8 mouse cellular contexts compared by ENCODE assay signal in genomic region chr7:92964754-92965501, GRCm38 (mm10).
DNase-seq lines count a peak whose midpoint lies in the region; ATAC-seq lines count a peak whose summit lies in the region.

No protein-coding gene starts in this region.

- ATAC-seq in granulocyte monocyte progenitor cell, adult 5-6 weeks (replicated peaks; ENCODE audit: poor library complexity, severe bottlenecking), result peak; percentile 72
- ATAC-seq in megakaryocyte-erythroid progenitor cell, adult 5-6 weeks (replicated peaks; ENCODE audit: low FRiP score, low TSS enrichment, poor library complexity, severe bottlenecking), result peak; percentile 82

- DNase-seq in layer of hippocampus, adult 9-10 months (ENCODE audit: low spot score), result peak; percentile 81
- DNase-seq in layer of hippocampus, postnatal 36 days, result no peak
- peak; percentile 36 for DNase-seq in ES-CJ7 (ENCODE audit: low read depth, low spot score)
- DNase-seq in brain, embryonic 18.5 days (ENCODE audit: low read depth, low spot score), result peak; percentile 69
- DNase-seq in spleen, postnatal 4 days (ENCODE audit: low spot score in 2 of 2), result no peak
- no peak for DNase-seq in ovary, postnatal 36 days (ENCODE audit: low spot score)

Comparison
In these comparisons a context has a peak if more than half of its experiments do, and no peak if none do; other contexts are left out.
1. DNase-seq: peak in layer of hippocampus, adult 9-10 months (single experiment), ES-CJ7 (single experiment) and brain, embryonic 18.5 days (single experiment); none in layer of hippocampus, postnatal 36 days (0 of 2), spleen, postnatal 4 days (0 of 2) and ovary, postnatal 36 days (single experiment).